Mouse (Mus musculus): Measurements from ENCODE around the gene Kmt5b. TPM values are rescaled to one million over a fixed set of nuclear protein-coding genes. Genes with fewer than 3 reads are reported as not detected.
A peak's percentile ranks its signal among the peaks of the same experiment; 100 is the strongest.

Gene Kmt5b
- polyA plus RNA-seq (2012; rRNA removed): 32.9 and 43.6 TPM in 2 replicates

- H3K4me3 ChIP-seq (ENCODE audit: control insufficient read depth, insufficient read depth, low read length): peak within 1 kb of the TSS; percentile 83
- H3K36me3 ChIP-seq (ENCODE audit: control insufficient read depth, insufficient read depth, low read length): no peaks in the 10 kb centered on the region
- no peak for TF ChIP-seq CTCF (IDR thresholded peaks at IDR 0.05; ENCODE audit: borderline replicate concordance, control insufficient read depth, extremely low read depth, insufficient read depth, low read length, poor library complexity)
- TF ChIP-seq POLR2A (IDR thresholded peaks at IDR 0.05; ENCODE audit: control insufficient read depth, extremely low read depth, insufficient read depth, low read length, poor library complexity): peak; percentile 99
- H3K4me1 ChIP-seq (replicated peaks; ENCODE audit: control insufficient read depth, insufficient read depth, low read length): peaks cover 12% of the 10 kb centered on the region
- H3K27me3 ChIP-seq (ENCODE audit: control insufficient read depth, insufficient read depth, low read length): no peaks in the 10 kb centered on the region
- H3K27ac ChIP-seq (ENCODE audit: control insufficient read depth, insufficient read depth, low read length): peak within 1 kb of the TSS; percentile 91
- under 1% methylated on average over 39 of the region's 39 CpGs for WGBS
- DNase-seq: no peak
These were observed at the start of gene Kmt5b for GRCm38 (mm10) chr19:3767276-3767780. Kmt5b (plus strand) TSS chr19:3767421.

DNA sequence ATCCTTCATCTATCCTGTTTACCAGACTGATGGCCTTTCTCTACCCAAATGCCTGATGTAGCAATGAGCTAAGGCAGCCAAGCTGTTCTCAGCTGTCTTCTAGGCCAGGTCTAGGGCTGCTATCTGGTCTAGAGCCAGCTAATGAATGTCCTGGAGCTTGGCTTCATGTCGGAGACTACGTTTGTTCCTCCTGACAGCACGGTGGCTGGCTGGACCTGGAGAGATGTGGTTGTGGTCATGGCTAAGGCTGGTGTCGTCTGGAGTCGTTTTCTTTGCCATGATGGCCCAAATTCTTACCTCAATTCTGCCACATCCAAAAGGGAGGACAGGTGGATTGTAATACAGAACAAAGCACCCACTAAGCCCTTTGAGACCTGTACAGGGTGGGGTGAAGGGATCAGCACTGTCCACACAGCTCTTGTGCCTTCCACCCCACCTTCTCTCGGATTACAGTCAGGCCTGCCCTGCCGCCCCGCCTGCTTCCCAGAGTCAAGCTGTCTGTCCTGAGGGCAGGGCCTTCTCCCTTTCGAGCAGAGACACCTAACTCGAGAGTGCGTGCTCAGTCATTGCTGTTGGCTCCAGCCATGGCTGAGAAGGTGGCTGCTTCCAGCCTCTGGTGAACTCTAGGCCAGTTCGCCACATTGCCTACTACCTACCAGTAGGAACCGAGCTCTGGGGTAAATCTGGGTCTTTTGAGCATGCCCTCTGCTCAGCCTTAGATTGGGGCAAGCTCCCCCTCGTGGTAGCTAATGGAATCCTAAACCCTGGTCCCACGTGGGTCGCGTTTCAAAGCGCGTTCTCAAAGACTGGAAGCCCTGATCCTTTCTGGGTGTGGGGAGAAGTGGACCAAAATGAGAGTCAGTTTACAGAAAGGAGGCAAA lies 48.5 kb upstream of the Kmt5b start:
- 51% methylated on average over 19 of the region's 19 CpGs for WGBS
- TF ChIP-seq POLR2A (IDR thresholded peaks at IDR 0.05; ENCODE audit: control insufficient read depth, extremely low read depth, insufficient read depth, low read length, poor library complexity) (peak; percentile 7; the same call in 1 of the 2 replicates), CTCF (IDR thresholded peaks at IDR 0.05; ENCODE audit: borderline replicate concordance, control insufficient read depth, extremely low read depth, insufficient read depth, low read length, poor library complexity) (peak; percentile 61; the same call in 1 of the 2 replicates)
- no peak overlapping the region for H3K27ac ChIP-seq (ENCODE audit: control insufficient read depth, insufficient read depth, low read length)

GRCm38 (mm10) chr19:3719362-3719891 lies 47.8 kb upstream of the Kmt5b start:
- H3K27ac ChIP-seq (ENCODE audit: control insufficient read depth, insufficient read depth, low read length): no peak overlapping the region

More for the DNA sequence above, 48.5 kb upstream of the Kmt5b start:
- peaks cover 10% of the 10 kb centered on the region for H3K4me1 ChIP-seq (replicated peaks; ENCODE audit: control insufficient read depth, insufficient read depth, low read length)
- peak; percentile 67 for DNase-seq
- no peaks in the 10 kb centered on the region for H3K27me3 ChIP-seq (ENCODE audit: control insufficient read depth, insufficient read depth, low read length)
- H3K36me3 ChIP-seq (ENCODE audit: control insufficient read depth, insufficient read depth, low read length): no peaks in the 10 kb centered on the region
- peak overlapping the region; percentile 36 for H3K4me3 ChIP-seq (ENCODE audit: control insufficient read depth, insufficient read depth, low read length)

DNA sequence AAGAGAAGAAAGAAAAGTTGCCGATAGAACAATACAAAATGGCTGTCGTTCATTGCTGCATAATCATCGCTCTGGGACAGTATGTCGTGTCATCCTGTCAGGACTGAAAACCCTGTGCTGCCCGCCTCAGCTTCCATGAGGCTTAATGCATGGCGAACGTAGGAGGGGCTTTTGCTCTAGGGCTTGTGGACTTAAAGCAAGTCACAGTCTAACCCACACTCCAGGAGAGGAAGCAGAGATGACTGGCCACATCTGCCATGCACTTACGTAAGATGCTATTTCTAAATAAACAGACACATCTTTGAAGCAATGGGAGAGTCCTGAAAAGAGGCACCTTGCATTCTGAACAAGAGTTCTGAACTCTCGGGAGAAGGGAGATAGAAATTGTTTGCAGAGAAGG lies 44.1 kb upstream of the Kmt5b start:
- DNase-seq: no peak
- peaks cover 10% of the 10 kb centered on the region for H3K4me1 ChIP-seq (replicated peaks; ENCODE audit: control insufficient read depth, insufficient read depth, low read length)
- H3K27me3 ChIP-seq (ENCODE audit: control insufficient read depth, insufficient read depth, low read length): no peaks in the 10 kb centered on the region
- H3K4me3 ChIP-seq (ENCODE audit: control insufficient read depth, insufficient read depth, low read length): no peak overlapping the region
- TF ChIP-seq POLR2A (IDR thresholded peaks at IDR 0.05; ENCODE audit: control insufficient read depth, extremely low read depth, insufficient read depth, low read length, poor library complexity) (no peak), CTCF (IDR thresholded peaks at IDR 0.05; ENCODE audit: borderline replicate concordance, control insufficient read depth, extremely low read depth, insufficient read depth, low read length, poor library complexity) (no peak)
- H3K27ac ChIP-seq (ENCODE audit: control insufficient read depth, insufficient read depth, low read length): no peak overlapping the region
- WGBS: 95% methylated on average over 9 of the region's 9 CpGs
- H3K36me3 ChIP-seq (ENCODE audit: control insufficient read depth, insufficient read depth, low read length): no peaks in the 10 kb centered on the region

More at GRCm38 (mm10) chr19:3719362-3719891, 47.8 kb upstream of the Kmt5b start:
- DNase-seq: peak; percentile 29
- Histone ChIP-seq H3K36me3 (ENCODE audit: control insufficient read depth, insufficient read depth, low read length) (no peaks in the 10 kb centered on the region), H3K4me1 (replicated peaks; ENCODE audit: control insufficient read depth, insufficient read depth, low read length) (peaks cover 10% of the 10 kb centered on the region), H3K27me3 (ENCODE audit: control insufficient read depth, insufficient read depth, low read length) (no peaks in the 10 kb centered on the region), H3K4me3 (ENCODE audit: control insufficient read depth, insufficient read depth, low read length) (peak overlapping the region; percentile 36)
- TF ChIP-seq POLR2A (IDR thresholded peaks at IDR 0.05; ENCODE audit: control insufficient read depth, extremely low read depth, insufficient read depth, low read length, poor library complexity): no peak; the same call in 1 of the 2 replicates
- TF ChIP-seq CTCF (IDR thresholded peaks at IDR 0.05; ENCODE audit: borderline replicate concordance, control insufficient read depth, extremely low read depth, insufficient read depth, low read length, poor library complexity): peak; percentile 53; the same call in 1 of the 2 replicates
- WGBS: 1% methylated on average over 27 of the region's 27 CpGs

GRCm38 (mm10) chr19:3723904-3724303 lies 43.3 kb upstream of the Kmt5b start:
- no peaks in the 10 kb centered on the region for H3K27me3 ChIP-seq (ENCODE audit: control insufficient read depth, insufficient read depth, low read length)
- TF ChIP-seq CTCF (IDR thresholded peaks at IDR 0.05; ENCODE audit: borderline replicate concordance, control insufficient read depth, extremely low read depth, insufficient read depth, low read length, poor library complexity) (no peak), POLR2A (IDR thresholded peaks at IDR 0.05; ENCODE audit: control insufficient read depth, extremely low read depth, insufficient read depth, low read length, poor library complexity) (no peak)
- 82% methylated on average over 4 of the region's 4 CpGs for WGBS
- H3K4me3 ChIP-seq (ENCODE audit: control insufficient read depth, insufficient read depth, low read length): no peak overlapping the region
- H3K36me3 ChIP-seq (ENCODE audit: control insufficient read depth, insufficient read depth, low read length): no peaks in the 10 kb centered on the region
- no peak overlapping the region for H3K27ac ChIP-seq (ENCODE audit: control insufficient read depth, insufficient read depth, low read length)
- DNase-seq: peak; percentile 55
- peaks cover 8% of the 10 kb centered on the region for H3K4me1 ChIP-seq (replicated peaks; ENCODE audit: control insufficient read depth, insufficient read depth, low read length)

DNA sequence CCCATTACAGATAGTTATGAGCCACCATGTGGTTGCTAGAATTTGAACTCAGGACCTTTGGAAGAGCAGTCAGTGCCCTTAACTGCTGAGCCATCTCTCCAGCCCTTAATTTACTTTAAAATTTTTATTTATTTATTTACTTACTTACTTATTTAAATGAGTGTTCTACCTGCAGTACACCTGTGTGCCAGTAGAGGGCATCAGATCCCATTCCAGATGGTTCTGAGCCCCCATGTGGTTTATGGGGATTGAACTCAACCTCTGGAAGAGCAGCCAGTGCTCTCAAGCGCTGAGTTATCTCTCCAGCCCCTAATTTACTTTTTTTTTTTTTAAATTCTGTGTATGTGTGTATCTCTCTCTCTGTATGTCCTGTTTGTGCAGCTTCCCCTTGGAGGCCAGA lies 42.4 kb upstream of the Kmt5b start:
- DNase-seq: peak; percentile 72
- Histone ChIP-seq H3K27me3 (ENCODE audit: control insufficient read depth, insufficient read depth, low read length) (no peaks in the 10 kb centered on the region), H3K4me1 (replicated peaks; ENCODE audit: control insufficient read depth, insufficient read depth, low read length) (no peaks in the 10 kb centered on the region), H3K4me3 (ENCODE audit: control insufficient read depth, insufficient read depth, low read length) (no peak overlapping the region), H3K36me3 (ENCODE audit: control insufficient read depth, insufficient read depth, low read length) (no peaks in the 10 kb centered on the region), H3K27ac (ENCODE audit: control insufficient read depth, insufficient read depth, low read length) (no peak overlapping the region)
- TF ChIP-seq CTCF (IDR thresholded peaks at IDR 0.05; ENCODE audit: borderline replicate concordance, control insufficient read depth, extremely low read depth, insufficient read depth, low read length, poor library complexity) (no peak), POLR2A (IDR thresholded peaks at IDR 0.05; ENCODE audit: control insufficient read depth, extremely low read depth, insufficient read depth, low read length, poor library complexity) (no peak)
- WGBS: 9% methylated on average over 1 of the region's 1 CpGs
